Mouse (Mus musculus) spleen, adult 12 weeks (tissue): ENCODE measurements around the gene Phactr2.

ENCODE experiments used
- DNase-seq: peaks from one replicate; pipeline ENCODE4 v3.0.0; 2022; ENCODE audit warnings: low spot score

The Phactr2 gene

DNA sequence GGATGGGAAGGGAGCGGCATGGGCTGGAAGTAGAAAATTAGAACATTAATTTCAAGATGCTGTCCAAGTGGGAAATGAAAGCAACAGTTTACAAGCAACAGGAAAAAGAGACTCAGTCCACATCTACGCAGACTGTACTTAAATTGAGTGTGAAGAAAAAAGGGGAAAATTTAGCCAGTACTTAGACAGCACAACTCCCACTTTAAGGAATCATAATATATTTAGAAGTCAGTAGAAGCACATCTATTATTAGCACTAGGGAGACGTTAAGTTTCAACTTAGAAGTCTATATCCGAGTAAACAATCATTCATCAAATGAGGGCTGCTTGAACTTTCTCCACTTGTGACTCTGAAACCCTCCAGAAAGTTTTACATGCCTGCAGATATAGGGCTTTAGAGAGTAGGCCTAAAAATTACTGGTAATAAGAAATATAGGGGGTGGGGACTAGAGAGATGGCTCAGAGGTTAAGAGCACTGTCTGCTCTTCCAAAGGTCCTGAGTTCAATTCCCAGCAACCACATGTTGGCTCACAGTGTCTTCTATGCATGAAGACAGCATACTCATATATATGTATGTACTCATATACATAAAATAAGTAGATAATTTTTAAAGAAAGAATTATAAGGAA lies 142.7 kb downstream of the Phactr2 start:
- DNase-seq: no peak

DNA sequence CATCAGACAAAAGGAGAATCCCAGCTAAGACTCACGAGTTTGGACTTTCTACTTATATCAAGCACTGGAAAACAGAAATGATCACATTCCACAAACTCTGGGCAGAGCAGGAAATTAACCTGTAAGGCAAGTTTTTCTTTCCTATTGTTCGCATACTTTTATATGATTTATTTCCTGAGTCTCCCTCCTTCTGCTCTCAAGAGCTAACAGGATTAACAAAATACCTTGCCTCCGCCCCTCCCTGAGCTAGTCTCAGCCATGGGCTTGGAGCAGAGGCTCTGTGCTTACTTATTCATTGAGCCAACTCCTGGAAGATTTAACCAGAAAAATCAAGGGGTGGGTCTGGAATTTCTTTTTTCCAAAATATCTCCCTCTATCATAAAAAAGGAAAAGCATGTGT lies 145.6 kb downstream of the Phactr2 start:
- DNase-seq: no peak

DNA sequence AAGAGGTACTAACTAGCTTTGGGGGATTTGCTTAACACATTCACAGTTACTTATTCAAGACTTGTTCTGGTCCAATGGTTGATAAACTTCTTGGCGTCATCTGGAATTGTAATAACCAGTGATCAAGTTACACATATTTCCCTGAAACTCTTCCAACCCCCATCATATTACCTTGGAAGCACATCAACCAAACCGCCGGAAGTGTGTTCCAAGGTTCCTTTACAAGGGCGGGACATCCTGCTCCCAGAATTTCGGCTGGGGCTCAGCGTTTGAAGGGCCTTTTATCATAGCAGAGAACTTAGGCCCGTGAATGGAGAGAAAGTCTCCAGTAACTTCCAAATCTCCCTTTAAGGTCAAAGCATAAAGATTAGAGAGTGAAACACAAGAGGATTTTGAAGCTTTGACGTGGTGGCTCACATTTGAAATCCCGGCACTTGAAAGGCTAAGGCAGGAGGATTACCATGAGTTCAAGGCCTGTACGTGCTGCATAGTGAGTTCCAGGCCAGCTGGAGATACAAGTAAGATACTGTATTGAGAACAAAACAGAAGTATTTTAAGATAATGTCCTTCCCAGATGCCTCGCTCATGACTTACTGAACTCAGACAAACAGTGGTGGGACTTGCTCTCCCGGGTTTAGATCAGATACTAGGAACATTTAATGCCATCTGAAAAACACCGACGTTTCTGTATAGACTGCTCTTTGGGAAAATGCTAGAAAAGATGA lies 147.9 kb downstream of the Phactr2 start:
- DNase-seq: no peak

DNA sequence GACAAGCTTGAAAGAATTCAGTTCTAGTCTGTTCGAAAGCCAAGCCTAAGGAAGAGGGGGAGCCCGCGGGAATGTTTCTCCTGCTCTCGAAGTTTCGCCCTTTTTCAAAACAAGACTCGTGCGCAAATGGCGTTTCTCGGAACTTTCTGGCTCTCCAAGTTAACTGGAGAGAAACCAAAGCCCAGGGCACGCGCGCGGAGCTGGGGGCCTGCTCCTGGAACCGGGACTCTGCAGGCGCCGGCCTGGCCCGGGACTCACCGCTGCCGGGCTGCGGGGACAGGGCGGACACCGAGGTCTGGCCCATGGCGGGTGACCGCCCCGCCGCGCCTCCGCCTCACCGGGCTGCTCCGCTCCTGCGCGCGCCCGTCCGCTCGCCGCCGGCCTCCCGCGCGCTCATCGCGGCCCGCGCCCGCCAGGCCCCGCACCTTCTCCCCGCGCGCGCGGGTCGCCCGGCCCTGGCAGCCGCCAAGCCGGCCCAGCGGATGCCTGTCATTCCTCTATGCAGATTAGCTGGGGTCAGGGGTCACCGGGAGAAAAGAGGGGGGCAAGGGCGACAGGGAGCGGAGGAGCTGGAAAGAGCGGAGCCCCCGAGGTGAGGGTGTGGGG lies 150.3 kb downstream of the Phactr2 start:
- no peak for DNase-seq

DNA sequence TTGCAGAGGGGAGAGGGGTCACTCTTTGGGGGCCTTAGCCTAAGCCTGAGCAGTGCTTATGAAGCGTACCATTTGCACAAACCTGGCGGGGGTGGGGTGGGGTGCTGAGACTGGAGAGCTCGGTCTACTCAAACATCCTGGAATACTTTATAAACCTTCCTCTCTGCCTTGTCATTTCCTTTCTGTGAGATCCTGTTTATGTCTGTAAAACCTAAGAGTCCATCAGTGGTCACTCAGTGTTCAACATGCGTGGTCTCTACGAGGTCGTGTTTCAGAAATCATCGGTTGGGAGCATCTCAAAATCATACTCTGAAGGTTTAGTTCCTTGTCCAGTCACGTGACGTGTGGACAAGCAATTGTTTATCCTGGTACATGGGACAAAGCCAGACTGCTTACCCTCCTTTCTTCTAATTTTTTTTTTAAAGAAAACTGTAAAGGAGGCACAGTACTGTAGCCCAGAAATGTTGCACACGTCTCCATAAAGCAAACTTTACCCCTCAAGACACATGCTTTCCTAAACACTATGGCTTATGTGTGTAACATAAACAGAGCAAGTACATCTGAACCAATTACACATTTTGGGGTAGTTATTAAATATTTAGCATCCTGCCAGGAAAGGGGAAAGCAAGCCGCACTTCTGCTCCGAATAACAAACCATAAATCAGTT lies 150.9 kb downstream of the Phactr2 start:
- DNase-seq: no peak

DNA sequence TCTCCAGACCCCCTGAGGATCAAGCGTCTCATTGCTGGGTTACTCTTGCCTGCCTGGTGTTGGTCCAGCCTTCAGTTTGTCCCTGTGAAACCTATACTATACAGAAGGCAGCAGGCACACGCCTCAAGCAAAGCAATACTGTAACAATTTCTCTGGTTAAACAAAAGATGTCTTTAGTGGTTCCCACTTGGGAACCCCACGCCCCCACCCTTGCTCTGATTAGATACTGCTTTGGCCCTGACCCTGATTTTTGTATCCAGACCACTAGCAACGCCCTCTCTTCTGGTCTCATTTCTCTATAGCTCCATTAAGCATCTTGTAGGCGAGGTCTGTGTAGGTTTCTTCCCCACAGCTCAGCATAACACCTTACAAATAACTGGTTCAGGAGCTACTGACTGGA lies 159.2 kb downstream of the Phactr2 start:
- DNase-seq: no peak

DNA sequence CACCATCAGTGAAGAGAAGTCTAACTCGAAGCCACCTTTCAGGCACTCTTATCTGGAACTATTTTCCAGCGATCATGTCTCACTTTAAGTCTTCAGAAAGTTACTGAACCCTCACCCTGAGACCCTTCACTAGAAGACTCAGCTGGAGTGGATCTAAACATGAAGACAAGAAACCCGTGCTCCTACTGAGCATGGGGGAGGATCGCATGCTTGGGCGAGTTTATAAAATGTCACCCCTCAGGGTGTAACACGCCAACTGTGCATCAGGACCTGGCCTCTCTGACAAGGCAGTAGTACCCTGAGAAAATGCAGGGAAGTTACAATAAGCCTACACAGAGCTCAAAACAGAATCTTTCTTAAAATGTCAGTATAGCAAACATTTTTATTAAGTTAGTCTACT lies 161.6 kb downstream of the Phactr2 start:
- DNase-seq: no peak

DNA sequence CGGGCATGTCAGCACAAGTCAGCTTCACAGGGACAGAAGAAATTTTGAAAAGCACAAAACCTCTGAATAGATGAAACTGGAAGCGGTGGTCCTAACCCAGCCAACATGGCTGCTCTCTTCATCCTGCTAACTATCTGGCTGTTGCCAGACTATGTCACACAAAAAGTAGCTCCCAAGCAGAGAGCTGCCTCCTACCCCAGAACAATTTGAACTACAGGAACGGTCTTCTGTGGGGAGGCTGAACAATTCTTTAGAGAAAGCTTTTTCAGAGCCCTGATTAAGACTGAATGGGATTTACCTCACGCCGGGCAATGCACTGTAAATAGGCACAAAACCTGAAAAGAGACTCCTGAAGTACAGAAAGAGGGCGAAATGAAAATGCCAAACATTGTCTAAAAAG lies 162.6 kb downstream of the Phactr2 start:
- DNase-seq: no peak

DNA sequence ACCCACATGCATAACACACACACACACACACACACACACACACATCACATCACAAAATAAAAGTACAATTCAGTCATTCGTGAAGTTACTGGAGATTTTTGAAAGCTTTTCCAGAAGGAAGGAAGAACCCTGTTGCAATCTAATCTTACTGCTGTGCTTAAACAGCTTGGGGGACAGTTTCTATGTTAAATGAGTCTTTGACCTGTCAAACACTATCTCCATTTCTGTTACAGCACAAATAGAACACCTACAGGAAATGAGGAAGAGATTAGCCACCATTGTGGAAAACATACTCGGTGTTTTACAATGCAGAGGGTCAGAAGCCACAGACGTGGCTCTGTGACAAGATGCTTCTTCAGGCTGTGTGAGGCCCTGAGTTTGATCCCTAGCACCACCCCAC lies 164.1 kb downstream of the Phactr2 start:
- no peak for DNase-seq

DNA sequence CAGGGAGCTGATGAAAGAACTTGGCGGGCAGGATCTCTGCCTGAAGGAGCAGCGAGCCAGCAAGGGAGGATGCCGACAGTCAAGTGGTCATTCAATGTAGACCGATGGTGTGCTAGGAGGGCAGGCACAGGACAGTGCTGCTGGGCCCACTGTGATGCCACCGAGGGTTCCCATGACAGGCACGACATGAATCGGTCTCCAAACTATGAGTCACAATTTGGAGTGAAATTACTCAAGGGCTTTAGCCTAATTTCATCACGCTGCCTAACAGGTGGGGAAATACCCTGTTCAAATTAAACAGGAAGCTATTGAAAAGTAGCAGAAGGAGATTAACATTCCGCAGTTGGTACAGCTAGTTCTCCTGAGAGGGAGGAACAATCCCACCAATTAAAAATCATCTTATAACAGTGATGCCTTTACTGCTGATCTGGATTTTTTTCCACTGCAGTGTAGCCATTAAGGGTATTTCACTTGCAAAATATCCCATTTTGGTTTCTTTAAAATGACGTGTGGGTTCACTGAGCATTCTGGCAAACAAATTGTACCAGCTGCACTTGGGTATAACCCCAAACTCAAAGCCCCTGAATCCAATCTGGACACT lies 169.5 kb downstream of the Phactr2 start:
- DNase-seq: no peak

DNA sequence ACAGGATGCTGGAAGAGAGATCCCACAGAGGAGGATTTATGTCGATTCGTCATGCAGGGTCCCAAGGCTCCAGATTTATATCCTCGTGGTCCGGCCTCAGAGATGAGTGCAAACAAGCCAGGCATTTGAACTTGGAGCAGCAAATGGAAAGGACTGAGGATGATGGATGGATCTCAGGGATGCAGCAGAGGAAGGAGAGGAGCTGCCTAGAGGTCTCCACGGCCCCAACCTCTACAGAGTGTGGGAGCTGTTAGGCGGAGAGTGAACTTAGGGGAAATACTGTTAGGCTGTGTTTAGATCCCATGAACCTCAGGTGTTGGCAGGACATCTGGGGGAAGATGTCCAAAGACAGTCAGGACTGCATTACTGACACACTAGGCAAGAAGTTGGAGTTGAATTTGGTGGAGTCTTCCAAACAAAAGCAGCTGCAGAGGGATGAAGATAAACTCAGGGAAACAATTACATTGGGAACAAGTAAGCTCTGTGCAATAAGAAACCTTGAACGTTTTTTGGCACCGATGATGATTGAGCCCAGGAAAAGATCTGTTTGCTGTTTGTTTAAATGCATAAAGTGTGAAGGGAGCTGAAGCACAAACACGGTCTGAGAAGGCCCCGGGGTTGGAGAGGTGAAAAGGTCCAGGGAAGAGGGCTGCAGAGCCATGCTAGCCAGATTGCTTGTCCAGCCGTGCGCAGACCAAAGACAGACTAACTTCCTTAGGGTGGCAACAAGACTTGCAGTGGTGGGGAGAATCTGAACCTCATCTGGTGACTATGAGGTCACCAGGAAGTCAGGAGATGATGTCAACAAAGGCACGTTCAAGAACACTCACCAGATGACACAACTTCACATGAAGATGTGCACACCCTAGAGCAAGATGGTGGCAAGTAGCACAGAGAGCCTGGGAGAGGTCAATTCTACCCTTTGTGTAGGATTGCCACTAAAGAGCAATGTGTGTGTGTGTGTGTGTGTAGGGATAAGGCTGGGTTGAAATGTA lies 170.6 kb downstream of the Phactr2 start:
- no peak for DNase-seq

DNA sequence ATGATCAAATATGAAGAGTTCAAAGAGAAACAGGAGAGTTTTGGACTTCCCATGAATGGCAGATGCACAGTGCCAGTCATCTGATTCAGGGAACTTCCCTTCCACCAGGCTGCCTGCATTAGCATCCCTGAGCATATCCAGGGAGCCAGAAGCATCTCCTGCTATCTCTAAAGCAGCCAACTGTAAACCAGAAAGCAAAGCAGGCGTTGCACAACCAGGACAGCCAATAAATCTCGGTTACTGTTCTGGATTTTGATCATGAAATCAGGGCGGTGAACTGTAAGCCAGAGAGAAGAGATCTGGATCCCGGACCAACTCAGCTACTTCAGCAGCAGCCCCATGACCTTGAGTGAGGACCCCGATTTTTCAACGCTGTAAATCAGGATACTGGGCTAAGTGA lies 173.6 kb downstream of the Phactr2 start:
- DNase-seq: no peak

DNA sequence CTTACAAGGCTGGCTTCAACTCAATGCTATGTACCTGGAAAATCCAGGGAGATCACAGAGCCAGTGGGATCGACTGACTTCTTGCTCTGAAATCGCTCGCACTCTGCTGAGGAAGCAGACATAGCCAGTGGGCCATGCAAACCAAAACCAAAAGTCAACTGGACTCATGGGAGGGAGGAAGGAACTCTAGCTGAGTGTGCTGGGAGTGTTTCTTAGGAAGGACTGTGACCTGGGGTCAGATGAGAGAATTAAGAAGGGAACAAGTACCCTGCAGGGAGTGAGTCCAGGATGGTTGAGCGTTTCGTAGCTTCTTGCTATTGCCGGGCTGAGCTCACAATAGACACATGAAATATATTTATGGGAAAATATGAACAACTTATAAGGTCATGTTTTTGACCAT lies 174.0 kb downstream of the Phactr2 start:
- no peak for DNase-seq

DNA sequence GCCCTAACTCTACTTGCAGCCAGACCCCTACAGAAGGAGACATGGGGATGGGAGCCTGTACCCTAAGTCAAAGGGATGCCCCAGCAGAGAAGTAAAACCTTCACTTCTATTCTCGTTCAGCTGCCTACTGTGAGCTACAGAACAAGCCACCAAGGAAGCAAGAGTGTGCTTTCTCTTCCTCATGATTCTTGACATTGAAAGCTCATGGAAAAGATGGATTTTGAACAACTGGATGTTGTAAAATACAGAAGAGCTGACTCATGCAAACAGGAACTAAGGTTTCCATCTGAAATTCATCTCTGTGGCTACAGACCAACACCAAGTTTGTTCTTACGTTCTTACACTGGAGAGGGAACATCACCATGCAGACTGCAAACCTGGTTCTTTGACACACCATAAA lies 179.3 kb downstream of the Phactr2 start:
- no peak for DNase-seq

DNA sequence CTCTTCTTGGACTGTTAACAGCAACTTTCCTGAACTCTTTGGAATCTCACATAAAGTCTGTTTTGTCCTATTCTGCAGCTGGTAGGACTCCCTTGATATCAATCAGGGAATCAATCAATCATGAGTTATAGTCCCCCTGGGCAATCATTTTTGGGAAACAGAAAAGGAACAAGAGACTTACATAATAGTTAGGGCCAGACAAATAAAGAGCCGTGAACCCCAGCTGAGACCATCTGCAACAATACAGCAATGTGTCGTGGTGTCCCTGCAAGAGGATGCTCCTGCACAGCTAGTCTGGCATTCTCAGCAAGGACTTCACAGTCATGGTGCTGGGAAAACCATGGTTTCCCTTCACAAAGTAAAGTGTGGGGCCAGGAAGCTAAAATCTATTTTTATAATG lies 182.2 kb downstream of the Phactr2 start:
- no peak for DNase-seq

DNA sequence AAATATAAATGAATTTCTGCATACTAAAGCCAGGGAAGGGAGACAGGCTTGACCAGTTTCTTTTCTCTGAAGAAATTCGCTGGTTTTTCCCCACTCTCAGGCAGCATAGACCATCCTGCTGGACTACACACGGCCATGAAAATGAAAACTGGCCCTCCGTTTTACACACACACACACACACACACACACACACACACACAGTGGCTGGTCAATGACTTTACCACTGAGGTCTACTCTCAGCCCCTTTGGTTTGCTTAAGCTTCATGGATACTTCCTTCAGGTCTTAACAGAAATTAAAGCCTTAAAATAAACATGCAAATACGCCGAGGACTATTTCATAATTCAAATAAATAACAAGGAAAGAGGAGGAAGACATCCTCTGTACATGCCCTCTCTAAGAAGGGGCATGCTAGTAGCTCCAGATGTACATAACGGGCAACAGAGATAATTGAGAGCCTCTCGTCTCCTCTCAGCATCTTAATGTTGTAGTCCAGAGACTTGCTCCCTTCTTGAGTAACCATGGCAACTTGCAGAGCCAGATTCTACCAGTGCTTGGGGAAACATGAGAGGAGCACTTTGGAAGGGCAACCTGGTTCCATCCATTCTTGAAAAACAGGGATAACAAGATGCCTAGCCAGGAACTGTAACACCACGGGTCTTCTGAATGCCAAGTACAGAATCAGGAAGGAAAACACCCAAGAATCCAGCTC lies 184.8 kb downstream of the Phactr2 start:
- DNase-seq: no peak

DNA sequence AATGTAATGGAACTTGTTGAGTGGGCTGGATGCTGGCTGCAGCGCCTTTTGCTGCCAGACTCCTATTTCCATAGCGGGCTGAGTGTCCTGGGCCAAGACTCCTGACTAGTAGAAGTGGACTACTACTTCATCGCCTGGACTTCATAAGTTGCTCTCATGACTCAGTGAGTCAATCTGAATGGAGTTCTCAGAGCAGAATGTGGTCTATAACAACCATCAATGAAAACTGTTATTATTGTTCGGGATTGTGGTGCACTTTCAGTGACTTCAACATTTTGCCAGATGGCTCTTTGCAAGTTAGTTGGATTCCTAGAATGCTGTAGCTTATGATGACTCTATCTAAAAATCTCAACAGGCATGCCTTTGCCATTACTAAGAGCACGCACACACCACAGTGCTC lies 185.9 kb downstream of the Phactr2 start:
- no peak for DNase-seq

DNA sequence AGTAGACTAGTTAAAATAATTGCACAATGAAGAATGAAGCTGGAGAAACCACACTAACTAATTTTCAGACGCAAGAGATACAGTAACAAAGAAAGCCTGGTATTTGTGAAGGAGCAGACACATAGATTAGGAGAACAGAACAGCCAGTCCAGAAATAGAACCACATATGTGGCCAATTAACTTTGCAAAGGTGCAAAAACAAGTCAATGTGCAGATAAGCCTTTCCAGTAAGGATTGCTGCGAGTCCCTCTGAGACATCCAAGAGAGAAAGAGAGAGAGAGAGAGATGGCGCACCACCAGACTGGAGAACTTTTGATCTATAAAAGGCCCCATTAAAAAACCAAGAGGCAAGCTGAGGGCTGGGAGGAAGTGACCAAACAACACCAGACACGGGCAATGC lies 190.8 kb downstream of the Phactr2 start:
- DNase-seq: no peak

DNA sequence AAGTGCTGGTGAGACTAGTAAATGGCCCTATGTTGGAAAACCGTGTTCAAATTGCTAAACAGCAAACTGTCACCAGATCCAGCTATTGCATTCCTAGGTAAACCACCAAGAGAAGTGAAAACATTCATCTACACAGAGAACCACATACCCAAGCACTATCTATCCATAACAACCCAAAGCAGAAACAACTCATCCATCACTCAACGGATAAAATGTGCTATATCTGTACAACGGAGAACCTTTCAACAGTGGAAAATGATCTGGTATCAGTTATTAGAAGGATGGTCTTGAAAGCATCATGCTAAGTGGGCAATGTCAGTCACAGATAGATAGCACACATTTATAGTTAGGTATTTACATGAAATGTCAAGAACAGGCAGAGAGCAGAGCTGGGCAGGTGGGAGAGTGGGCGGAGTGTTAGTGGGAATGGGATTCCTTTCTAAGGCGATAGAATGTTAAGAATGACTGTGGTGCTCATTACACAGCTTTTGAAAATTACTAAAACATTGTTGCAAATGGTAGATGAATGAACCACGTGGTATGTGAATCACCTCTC lies 193.8 kb downstream of the Phactr2 start:
- DNase-seq: no peak

DNA sequence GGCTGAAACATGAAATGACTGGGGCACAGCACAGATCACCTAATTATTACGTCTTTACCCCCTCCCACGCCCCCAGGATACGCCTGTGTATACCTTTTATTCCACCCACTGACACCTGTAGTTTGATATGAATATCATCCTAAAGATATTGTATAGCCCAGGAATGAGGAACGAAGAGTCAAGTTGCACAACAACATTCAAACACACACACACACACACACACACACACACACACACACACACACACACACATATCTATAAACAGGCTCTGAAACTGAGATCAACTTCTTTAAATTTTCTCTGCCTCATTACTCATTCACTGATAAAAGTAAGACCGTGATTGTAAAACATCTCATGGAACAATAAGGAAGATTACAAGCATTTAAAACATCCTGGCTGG lies 197.9 kb downstream of the Phactr2 start:
- DNase-seq: no peak

DNA sequence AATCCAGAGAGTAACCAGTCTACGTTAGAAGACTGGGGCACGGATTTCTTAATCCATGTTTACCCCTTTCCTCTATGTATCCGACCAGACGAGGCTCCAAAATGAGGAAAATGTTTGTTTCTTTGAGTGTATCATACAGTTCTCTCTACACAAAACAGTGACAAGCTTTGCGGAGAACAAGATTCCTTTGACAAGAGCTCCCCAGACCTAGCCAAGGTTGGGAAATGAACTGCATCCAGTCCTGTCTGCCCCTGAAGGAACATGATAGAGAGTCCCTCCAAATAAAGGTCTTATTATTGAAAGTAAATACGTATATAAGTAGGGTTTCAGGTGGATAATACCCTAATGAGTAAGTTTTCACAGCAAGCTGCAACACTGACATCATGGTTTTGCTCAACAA lies 199.1 kb downstream of the Phactr2 start:
- DNase-seq: no peak
